Mouse (Mus musculus) embryonic facial prominence, embryonic 13.5 days (tissue): Measurements from ENCODE around the gene Foxn1. TPM values are rescaled to one million over a fixed set of nuclear protein-coding genes. Genes with fewer than 3 reads are reported as not detected.

Experiments
- ATAC-seq: fragments of 200-750 bp; cut with Nextera tagmentation; 2 replicates; pipeline ENCODE4 v1.8.0; 2017; ENCODE audit warnings: low read depth; ENCODE audit not compliant: insufficient number of reproducible peaks, insufficient read depth, low FRiP score, low TSS enrichment
- H3K27ac ChIP-seq: fragments of 300-500 bp; sonication (generic); 2 replicates; pipeline ENCODE4 v1.5.1; 2015; ENCODE audit warnings: moderate library complexity, mild to moderate bottlenecking, inconsistent platforms
- H3K27me3 ChIP-seq: fragments of 300-500 bp; sonication (generic); 2 replicates; pipeline ENCODE4 v1.6.1; 2015; ENCODE audit warnings: mild to moderate bottlenecking, inconsistent platforms
- H3K36me3 ChIP-seq: fragments of 300-500 bp; sonication (generic); 2 replicates; pipeline ENCODE4 v1.6.1; 2015; ENCODE audit warnings: mild to moderate bottlenecking, inconsistent platforms
- H3K4me1 ChIP-seq: fragments of 300-500 bp; sonication (generic); 2 replicates; pipeline ENCODE4 v1.6.1; 2015; ENCODE audit warnings: inconsistent platforms
- H3K4me2 ChIP-seq: fragments of 300-500 bp; sonication (generic); 2 replicates; pipeline ENCODE4 v1.6.1; 2015; ENCODE audit warnings: moderate library complexity, mild to moderate bottlenecking, inconsistent platforms
- H3K4me3 ChIP-seq: fragments of 300-500 bp; sonication (generic); 2 replicates; pipeline ENCODE4 v1.5.1; 2015; ENCODE audit warnings: mild to moderate bottlenecking, inconsistent platforms
- H3K9ac ChIP-seq: fragments of 300-500 bp; sonication (generic); 2 replicates; pipeline ENCODE4 v1.6.1; 2015; ENCODE audit warnings: mild to moderate bottlenecking, inconsistent platforms
- H3K9me3 ChIP-seq: fragments of 300-500 bp; sonication (generic); 2 replicates; pipeline ENCODE4 v1.6.1; 2016; ENCODE audit warnings: inconsistent platforms
- WGBS: fragments of 180-500 bp; shearing (Covaris S2); methylation state at CpG from one replicate; pipeline ENCODE4 v1.1.7; 2015; ENCODE audit warnings: mixed read lengths; 5-methylcytosine and 5-hydroxymethylcytosine counted together
- polyA plus RNA-seq: library from polyadenylated mRNA; unstranded; fragments of >200 nt; fragmentation: Nextera tagmentation; extraction: Ambion mirVana; gene quantifications from 2 replicates; pipeline ENCODE4 v1.2.1, GENCODE M21; 2015

Gene Foxn1
- polyA plus RNA-seq = 0.73 and 1.1 TPM in 2 replicates

DNA sequence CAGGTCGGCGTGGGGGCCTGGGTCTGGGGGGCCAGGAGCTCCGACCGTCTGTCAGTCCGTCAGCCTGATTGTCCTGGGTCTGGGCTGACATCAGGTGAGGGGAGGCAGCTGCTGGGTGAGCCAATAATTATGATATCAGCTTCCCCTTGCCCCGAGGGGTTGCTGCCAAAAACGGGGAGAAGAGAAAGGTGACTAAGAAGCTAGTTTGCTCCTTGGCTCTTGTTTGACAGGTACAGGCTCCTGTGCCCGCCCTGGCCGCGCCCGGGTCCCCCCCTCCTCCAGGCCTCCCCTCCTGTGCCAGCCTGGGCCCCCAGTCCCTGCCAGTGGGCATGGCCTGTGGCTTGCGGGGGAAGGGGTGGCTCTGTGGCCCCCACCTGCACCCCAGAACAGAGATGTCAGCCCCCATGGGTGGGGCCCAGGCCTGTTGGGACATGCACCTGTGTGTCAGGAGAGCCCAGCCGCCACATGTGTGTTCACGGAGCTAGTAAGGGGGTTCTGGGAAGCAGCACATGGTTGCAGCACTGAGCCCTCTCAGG is at the start of gene Foxn1:
Foxn1 (minus strand) TSS at position 51 of the 536 bp plus-strand sequence.
- ATAC-seq = no peak
- Histone ChIP-seq H3K4me3 (no peak within 1 kb of the TSS), H3K9me3 (no peaks in the 10 kb centered on the region), H3K4me1 (peaks cover 6% of the 10 kb centered on the region; the same call in 1 of the 2 replicates), H3K27ac (0 out of 2 replicates have a peak within 1 kb of the TSS, but pooled peaks have one; percentile 16), H3K9ac (no peak within 1 kb of the TSS), H3K27me3 (no peaks in the 10 kb centered on the region), H3K36me3 (no peaks in the 10 kb centered on the region), H3K4me2 (peak within 1 kb of the TSS; percentile 27; the same call in 1 of the 2 replicates)
- WGBS = 64% methylated on average over 14 of the region's 14 CpGs

GRCm38 (mm10) chr11:78435776-78436349 is 49.5 kb upstream of the Foxn1 start:
- Histone ChIP-seq H3K4me1 (peaks cover 8% of the 10 kb centered on the region), H3K4me2 (peak overlapping the region; percentile 42), H3K27me3 (no peaks in the 10 kb centered on the region), H3K9ac (0 out of 2 replicates have a peak overlapping the region, but pooled peaks have one; percentile 36), H3K27ac (peak overlapping the region; percentile 60; the same call in 1 of the 2 replicates), H3K36me3 (no peaks in the 10 kb centered on the region), H3K4me3 (no peak overlapping the region), H3K9me3 (no peaks in the 10 kb centered on the region)
- no peak for ATAC-seq
- WGBS = 6% methylated on average over 19 of the region's 19 CpGs

- no peak overlapping the region for H3K4me3 ChIP-seq
- H3K27me3 ChIP-seq = no peaks in the 10 kb centered on the region
- H3K4me1 ChIP-seq = peaks cover 8% of the 10 kb centered on the region
- no peak overlapping the region for H3K4me2 ChIP-seq
- ATAC-seq = no peak
- H3K27ac ChIP-seq = no peak overlapping the region
- no peaks in the 10 kb centered on the region for H3K9me3 ChIP-seq
- no peaks in the 10 kb centered on the region for H3K36me3 ChIP-seq
- H3K9ac ChIP-seq = no peak overlapping the region
- WGBS = 69% methylated on average over 4 of the region's 4 CpGs
Observed at GRCm38 (mm10) chr11:78434052-78434451, 47.7 kb upstream of the Foxn1 start.

- no peaks in the 10 kb centered on the region for H3K36me3 ChIP-seq
- no peaks in the 10 kb centered on the region for H3K27me3 ChIP-seq
- H3K9me3 ChIP-seq = no peaks in the 10 kb centered on the region
- H3K9ac ChIP-seq = no peak overlapping the region
- WGBS = 85% methylated on average over 10 of the region's 10 CpGs
- no peak for ATAC-seq
- H3K4me2 ChIP-seq = no peak overlapping the region
- peaks cover 7% of the 10 kb centered on the region for H3K4me1 ChIP-seq
- H3K4me3 ChIP-seq = no peak overlapping the region
- H3K27ac ChIP-seq = no peak overlapping the region
Observed at GRCm38 (mm10) chr11:78431176-78431575, 44.8 kb upstream of the Foxn1 start.

DNA sequence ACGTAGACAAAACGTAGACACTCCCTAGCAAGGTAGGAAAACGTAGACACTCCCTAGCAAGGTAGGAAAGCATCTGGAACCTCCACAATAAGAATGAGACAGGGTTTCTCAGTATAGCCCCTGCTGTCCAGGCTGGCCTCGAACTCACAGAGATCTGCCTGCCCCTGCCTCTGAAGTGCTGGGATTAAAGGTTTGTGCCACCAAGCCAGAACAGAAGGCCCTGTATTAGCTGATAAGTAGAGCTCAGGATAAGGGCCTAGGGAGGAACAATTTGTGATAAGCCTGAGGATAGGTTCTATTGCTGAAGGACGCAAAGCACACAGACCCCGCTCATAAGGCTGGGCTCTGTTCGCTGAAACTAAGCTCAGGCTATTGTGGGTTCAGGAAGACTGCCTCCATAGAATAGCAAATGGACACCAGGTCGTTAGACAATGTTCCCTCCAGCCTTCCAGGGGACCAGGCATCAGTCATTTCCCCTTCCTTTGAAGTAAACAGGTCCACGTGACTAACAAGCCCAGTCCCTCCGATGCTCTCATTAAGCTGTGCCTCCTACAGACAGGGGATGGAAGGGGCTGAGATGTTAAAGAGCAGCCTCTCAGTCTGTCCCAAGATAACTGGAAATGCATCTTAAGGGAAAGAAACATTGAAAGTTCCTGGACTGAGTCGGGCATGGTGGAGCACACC is 44.0 kb upstream of the Foxn1 start:
- Histone ChIP-seq H3K4me1 (no peaks in the 10 kb centered on the region), H3K4me3 (no peak overlapping the region), H3K4me2 (no peak overlapping the region), H3K9ac (no peak overlapping the region), H3K36me3 (no peaks in the 10 kb centered on the region), H3K27ac (no peak overlapping the region), H3K27me3 (no peaks in the 10 kb centered on the region), H3K9me3 (no peaks in the 10 kb centered on the region)
- ATAC-seq = no peak
- 57% methylated on average over 11 of the region's 11 CpGs for WGBS

DNA sequence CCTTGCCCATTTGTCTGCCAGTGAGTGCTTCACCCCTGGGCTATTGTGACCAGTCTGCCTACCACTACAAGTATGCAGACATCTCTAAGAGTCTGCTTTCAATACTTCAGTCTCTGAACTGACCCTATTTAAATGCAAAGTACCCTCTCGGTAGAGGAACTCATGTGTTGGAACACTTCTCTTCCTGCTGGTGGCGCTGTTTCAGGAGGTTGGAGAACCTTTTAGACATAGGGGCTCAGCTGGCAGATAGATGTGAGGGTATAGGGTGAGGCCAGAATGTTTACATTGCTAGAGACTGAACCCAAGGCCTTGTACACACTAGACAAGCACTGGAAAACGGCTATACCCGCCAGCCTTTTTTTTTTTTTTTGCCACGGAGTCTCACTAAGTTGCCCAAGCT is 42.0 kb upstream of the Foxn1 start:
- Histone ChIP-seq H3K4me2 (no peak overlapping the region), H3K27me3 (no peaks in the 10 kb centered on the region), H3K4me1 (no peaks in the 10 kb centered on the region), H3K9ac (no peak overlapping the region), H3K36me3 (no peaks in the 10 kb centered on the region), H3K4me3 (no peak overlapping the region), H3K27ac (no peak overlapping the region), H3K9me3 (no peaks in the 10 kb centered on the region)
- ATAC-seq = peak; percentile 15; the same call in 1 of the 2 replicates
- 81% methylated on average over 5 of the region's 5 CpGs for WGBS

GRCm38 (mm10) chr11:78427655-78428054 is 41.3 kb upstream of the Foxn1 start:
- Histone ChIP-seq H3K36me3 (no peaks in the 10 kb centered on the region), H3K4me3 (no peak overlapping the region), H3K27me3 (peaks cover 5% of the 10 kb centered on the region; the same call in 1 of the 2 replicates), H3K4me1 (no peaks in the 10 kb centered on the region), H3K27ac (no peak overlapping the region), H3K9ac (no peak overlapping the region), H3K9me3 (no peaks in the 10 kb centered on the region), H3K4me2 (no peak overlapping the region)
- 94% methylated on average over 6 of the region's 6 CpGs for WGBS
- no peak for ATAC-seq

GRCm38 (mm10) chr11:78425572-78425971 is 39.2 kb upstream of the Foxn1 start:
- no peak for ATAC-seq
- WGBS = 89% methylated on average over 1 of the region's 1 CpGs
- no peaks in the 10 kb centered on the region for H3K4me1 ChIP-seq

GRCm38 (mm10) chr11:78424352-78424751 is 38.0 kb upstream of the Foxn1 start:
- Histone ChIP-seq H3K9ac (no peak overlapping the region), H3K9me3 (no peaks in the 10 kb centered on the region), H3K27ac (no peak overlapping the region), H3K4me3 (no peak overlapping the region), H3K4me1 (no peaks in the 10 kb centered on the region), H3K27me3 (peaks cover 18% of the 10 kb centered on the region), H3K4me2 (no peak overlapping the region), H3K36me3 (no peaks in the 10 kb centered on the region)
- ATAC-seq = no peak
- WGBS = 61% methylated on average over 2 of the region's 2 CpGs

More at GRCm38 (mm10) chr11:78425572-78425971, 39.2 kb upstream of the Foxn1 start:
- no peak overlapping the region for H3K27ac ChIP-seq
- H3K9ac ChIP-seq = no peak overlapping the region
- H3K9me3 ChIP-seq = no peaks in the 10 kb centered on the region
- peaks cover 18% of the 10 kb centered on the region for H3K27me3 ChIP-seq
- no peak overlapping the region for H3K4me3 ChIP-seq
- H3K36me3 ChIP-seq = no peaks in the 10 kb centered on the region
- H3K4me2 ChIP-seq = no peak overlapping the region

- Histone ChIP-seq H3K9ac (no peak within 1 kb of the TSS), H3K9me3 (no peaks in the 10 kb centered on the region)
Observed at GRCm38 (mm10) chr11:78422055-78422819, 35.9 kb upstream of the Foxn1 start, which contains the start of gene Slc13a2. TSS of gene Slc13a2 (minus strand) at chr11:78422217.

More at GRCm38 (mm10) chr11:78422055-78422819, 35.9 kb upstream of the Foxn1 start, which contains the start of gene Slc13a2:
- no peak within 1 kb of the TSS for H3K27ac ChIP-seq
- H3K36me3 ChIP-seq = no peaks in the 10 kb centered on the region
- H3K27me3 ChIP-seq = peaks cover 18% of the 10 kb centered on the region
- 25% methylated on average over 13 of the region's 13 CpGs for WGBS
- no peak within 1 kb of the TSS for H3K4me3 ChIP-seq
- peaks cover 7% of the 10 kb centered on the region; the same call in 1 of the 2 replicates for H3K4me1 ChIP-seq
- H3K4me2 ChIP-seq = no peak within 1 kb of the TSS
- ATAC-seq = no peak
